Mouse (Mus musculus): ENCODE measurements around the gene F11. TPM values are rescaled to one million over a fixed set of nuclear protein-coding genes. Genes with fewer than 3 reads are reported as not detected.

The F11 gene
- polyA plus RNA-seq, 1 experiment from 2014 or later = not detected

- no peaks in the 10 kb centered on the region for H3K4me1 ChIP-seq
- H3K9me3 ChIP-seq = peaks cover 7% of the 10 kb centered on the region; the same call in 1 of the 2 replicates
- DNase-seq (ENCODE audit: extremely low spot score, low spot score) = no peak
- WGBS = 93% methylated on average over 4 of the region's 4 CpGs
- no peaks in the 10 kb centered on the region for H3K36me3 ChIP-seq (replicated peaks)
- H3K27ac ChIP-seq = no peak overlapping the region
- H3K27me3 ChIP-seq (ENCODE audit: poor library complexity, severe bottlenecking) = no peaks in the 10 kb centered on the region
- no peak overlapping the region for H3K4me3 ChIP-seq
Observed at GRCm38 (mm10) chr8:45267611-45268391, 6.0 kb upstream of the F11 start.

DNA sequence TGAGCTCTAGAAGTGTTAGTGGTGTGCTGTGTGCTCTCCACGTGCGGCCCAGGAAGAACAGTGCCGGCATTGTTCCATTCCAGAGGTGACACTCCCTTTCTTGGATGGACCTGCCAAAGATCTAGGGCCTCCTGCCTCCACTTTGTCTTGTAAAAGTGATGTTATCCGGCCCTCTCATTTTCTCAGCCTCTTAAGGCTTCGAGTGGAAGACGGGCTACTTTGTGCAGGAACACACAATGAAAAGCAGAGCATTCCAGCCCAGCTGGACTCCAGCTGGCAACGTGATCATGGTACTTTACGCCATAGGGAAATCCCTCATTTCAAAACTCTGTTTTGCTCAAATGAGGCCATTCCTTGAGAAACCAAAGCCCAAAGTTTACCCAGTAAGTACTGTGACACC is 5.2 kb upstream of the F11 start:
- H3K4me1 ChIP-seq = no peaks in the 10 kb centered on the region
- no peaks in the 10 kb centered on the region for H3K36me3 ChIP-seq (replicated peaks)
- H3K27me3 ChIP-seq (ENCODE audit: poor library complexity, severe bottlenecking) = no peaks in the 10 kb centered on the region
- peaks cover 7% of the 10 kb centered on the region; the same call in 1 of the 2 replicates for H3K9me3 ChIP-seq
- WGBS = 56% methylated on average over 8 of the region's 8 CpGs
- no peak overlapping the region for H3K4me3 ChIP-seq
- no peak overlapping the region for H3K27ac ChIP-seq
- DNase-seq (ENCODE audit: extremely low spot score, low spot score) = no peak

- Histone ChIP-seq H3K36me3 (replicated peaks) (no peaks in the 10 kb centered on the region), H3K9me3 (peaks cover 7% of the 10 kb centered on the region; the same call in 1 of the 2 replicates), H3K4me3 (no peak overlapping the region), H3K27me3 (ENCODE audit: poor library complexity, severe bottlenecking) (no peaks in the 10 kb centered on the region), H3K4me1 (no peaks in the 10 kb centered on the region), H3K27ac (no peak overlapping the region)
- no peak for DNase-seq (ENCODE audit: extremely low spot score, low spot score)
- 92% methylated on average over 4 of the region's 4 CpGs for WGBS
Observed at GRCm38 (mm10) chr8:45264918-45265317, 3.1 kb upstream of the F11 start.

GRCm38 (mm10) chr8:45262851-45263250 is 1.0 kb upstream of the F11 start:
- H3K36me3 ChIP-seq (replicated peaks) = no peaks in the 10 kb centered on the region
- no peaks in the 10 kb centered on the region for H3K27me3 ChIP-seq (ENCODE audit: poor library complexity, severe bottlenecking)
- 85% methylated on average over 3 of the region's 3 CpGs for WGBS
- H3K4me1 ChIP-seq = no peaks in the 10 kb centered on the region
- H3K27ac ChIP-seq = no peak overlapping the region
- peaks cover 7% of the 10 kb centered on the region; the same call in 1 of the 2 replicates for H3K9me3 ChIP-seq
- H3K4me3 ChIP-seq = no peak overlapping the region
- no peak for DNase-seq (ENCODE audit: extremely low spot score, low spot score)

GRCm38 (mm10) chr8:45258421-45258820 is 3.4 kb downstream of the F11 start:
- DNase-seq (ENCODE audit: extremely low spot score, low spot score) = no peak
- Histone ChIP-seq H3K36me3 (replicated peaks) (no peaks in the 10 kb centered on the region), H3K4me1 (no peaks in the 10 kb centered on the region), H3K27ac (no peak overlapping the region), H3K4me3 (no peak overlapping the region), H3K27me3 (ENCODE audit: poor library complexity, severe bottlenecking) (no peaks in the 10 kb centered on the region), H3K9me3 (no peaks in the 10 kb centered on the region)
- WGBS = 82% methylated on average over 8 of the region's 8 CpGs

DNA sequence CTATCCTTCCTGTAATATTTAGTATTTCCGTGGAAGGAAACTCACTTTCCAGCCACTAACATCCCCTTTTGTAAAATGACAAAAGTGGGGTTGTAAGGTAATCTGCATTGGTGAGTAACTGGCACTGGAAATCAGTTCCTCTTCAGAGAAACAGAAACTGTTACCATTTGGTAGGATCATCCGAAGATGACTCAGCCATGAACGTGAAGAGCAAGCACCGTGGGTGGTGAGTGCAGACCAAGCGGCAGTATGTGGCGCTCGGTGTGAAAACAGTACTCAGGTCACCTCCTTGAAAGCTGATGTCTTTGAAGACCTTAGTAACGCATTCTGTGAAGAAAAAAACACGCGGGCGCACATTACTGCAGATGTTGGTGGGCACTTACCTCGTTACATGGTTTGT is 6.8 kb downstream of the F11 start:
- Histone ChIP-seq H3K27ac (no peak overlapping the region), H3K4me3 (no peak overlapping the region), H3K9me3 (no peaks in the 10 kb centered on the region), H3K4me1 (no peaks in the 10 kb centered on the region), H3K27me3 (ENCODE audit: poor library complexity, severe bottlenecking) (no peaks in the 10 kb centered on the region), H3K36me3 (replicated peaks) (no peaks in the 10 kb centered on the region)
- 91% methylated on average over 12 of the region's 12 CpGs for WGBS
- no peak for DNase-seq (ENCODE audit: extremely low spot score, low spot score)

DNA sequence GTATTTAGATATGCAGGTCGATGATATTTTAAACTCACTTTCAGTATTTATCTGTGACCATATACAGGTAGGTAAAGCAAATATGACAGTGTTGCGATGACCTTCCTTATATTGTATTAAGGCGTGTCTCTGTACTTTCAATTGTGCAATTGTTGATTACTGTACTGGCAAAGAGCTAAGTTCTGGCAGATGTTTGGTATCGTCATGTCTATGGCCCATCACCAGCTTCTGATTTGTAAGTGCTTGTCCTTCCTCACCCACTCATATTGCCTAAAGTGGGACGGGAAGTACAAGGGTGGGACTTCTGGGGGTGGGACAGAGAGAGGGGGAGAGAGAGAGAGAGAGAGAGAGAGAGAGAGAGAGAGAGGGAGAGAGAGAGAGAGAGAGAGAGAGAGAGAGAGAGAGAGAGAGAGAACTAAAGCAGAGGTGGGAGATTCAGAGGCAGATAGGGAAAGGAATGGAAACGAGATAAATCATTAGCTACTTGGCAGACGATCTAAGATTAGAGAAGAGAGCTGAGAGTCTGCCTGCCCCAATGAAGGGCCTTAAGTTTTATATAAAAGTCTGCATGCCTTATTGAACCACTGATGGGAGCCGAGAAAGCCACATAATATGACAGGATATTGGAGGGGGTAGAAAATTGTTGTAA is 7.5 kb downstream of the F11 start:
- no peaks in the 10 kb centered on the region for H3K4me1 ChIP-seq
- DNase-seq (ENCODE audit: extremely low spot score, low spot score) = no peak
- no peaks in the 10 kb centered on the region for H3K36me3 ChIP-seq (replicated peaks)
- no peaks in the 10 kb centered on the region for H3K27me3 ChIP-seq (ENCODE audit: poor library complexity, severe bottlenecking)
- H3K9me3 ChIP-seq = no peaks in the 10 kb centered on the region
- 88% methylated on average over 8 of the region's 8 CpGs for WGBS
- no peak overlapping the region for H3K4me3 ChIP-seq
- no peak overlapping the region for H3K27ac ChIP-seq

- H3K27ac ChIP-seq = no peak overlapping the region
- H3K27me3 ChIP-seq (ENCODE audit: poor library complexity, severe bottlenecking) = no peaks in the 10 kb centered on the region
- H3K36me3 ChIP-seq (replicated peaks) = no peaks in the 10 kb centered on the region
- H3K4me1 ChIP-seq = no peaks in the 10 kb centered on the region
- 96% methylated on average over 1 of the region's 1 CpGs for WGBS
- DNase-seq (ENCODE audit: extremely low spot score, low spot score) = no peak
- no peak overlapping the region for H3K4me3 ChIP-seq
- no peaks in the 10 kb centered on the region for H3K9me3 ChIP-seq
Observed at GRCm38 (mm10) chr8:45253586-45253985, 8.2 kb downstream of the F11 start.

DNA sequence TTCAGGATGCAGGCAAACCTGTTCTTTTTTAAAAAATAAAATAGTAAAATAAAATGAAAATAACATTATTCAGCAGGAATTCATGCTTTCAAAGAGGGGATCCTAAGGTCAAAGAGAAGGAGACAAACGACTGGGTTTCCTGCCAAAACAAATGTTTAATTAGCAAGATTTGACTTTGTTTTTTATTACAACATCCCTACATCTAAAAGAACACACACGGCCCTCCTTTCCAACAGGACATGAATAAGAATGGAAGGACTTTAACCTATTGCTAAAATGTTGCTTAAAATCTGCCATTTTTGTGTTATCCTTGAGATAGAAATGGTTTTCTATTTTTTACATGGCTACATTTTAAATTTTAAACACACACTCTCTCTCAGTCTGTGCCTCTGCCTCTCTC is 8.7 kb downstream of the F11 start:
- no peaks in the 10 kb centered on the region for H3K27me3 ChIP-seq (ENCODE audit: poor library complexity, severe bottlenecking)
- H3K4me1 ChIP-seq = no peaks in the 10 kb centered on the region
- DNase-seq (ENCODE audit: extremely low spot score, low spot score) = no peak
- no peak overlapping the region for H3K4me3 ChIP-seq
- H3K36me3 ChIP-seq (replicated peaks) = no peaks in the 10 kb centered on the region
- H3K9me3 ChIP-seq = no peaks in the 10 kb centered on the region
- WGBS = 65% methylated on average over 2 of the region's 2 CpGs
- H3K27ac ChIP-seq = no peak overlapping the region

DNA sequence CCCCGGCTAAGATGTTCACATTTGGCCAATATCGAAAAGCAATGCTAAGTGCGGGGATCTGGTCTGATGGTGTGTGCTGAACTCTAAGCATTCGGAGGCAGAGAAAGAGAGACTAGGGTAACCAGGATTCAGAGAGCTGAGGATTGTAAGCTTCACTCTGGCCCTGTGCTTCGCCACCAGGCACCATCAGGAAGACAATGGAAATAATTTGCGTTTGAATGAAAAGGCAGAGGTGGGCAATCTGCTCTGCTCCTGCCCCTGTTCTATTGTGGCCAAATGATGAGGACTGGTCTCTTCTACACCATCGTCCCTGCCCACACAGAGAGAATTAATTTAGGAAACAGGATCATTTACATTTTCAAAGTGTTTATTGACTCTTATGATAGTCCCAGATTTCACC is 15.5 kb downstream of the F11 start:
- H3K27me3 ChIP-seq (ENCODE audit: poor library complexity, severe bottlenecking) = no peaks in the 10 kb centered on the region
- WGBS = 38% methylated on average over 7 of the region's 7 CpGs
- peaks cover 7% of the 10 kb centered on the region; the same call in 1 of the 2 replicates for H3K4me1 ChIP-seq
- H3K9me3 ChIP-seq = no peaks in the 10 kb centered on the region
- DNase-seq (ENCODE audit: extremely low spot score, low spot score) = no peak
- H3K27ac ChIP-seq = no peak overlapping the region
- no peak overlapping the region for H3K4me3 ChIP-seq
- no peaks in the 10 kb centered on the region for H3K36me3 ChIP-seq (replicated peaks)

DNA sequence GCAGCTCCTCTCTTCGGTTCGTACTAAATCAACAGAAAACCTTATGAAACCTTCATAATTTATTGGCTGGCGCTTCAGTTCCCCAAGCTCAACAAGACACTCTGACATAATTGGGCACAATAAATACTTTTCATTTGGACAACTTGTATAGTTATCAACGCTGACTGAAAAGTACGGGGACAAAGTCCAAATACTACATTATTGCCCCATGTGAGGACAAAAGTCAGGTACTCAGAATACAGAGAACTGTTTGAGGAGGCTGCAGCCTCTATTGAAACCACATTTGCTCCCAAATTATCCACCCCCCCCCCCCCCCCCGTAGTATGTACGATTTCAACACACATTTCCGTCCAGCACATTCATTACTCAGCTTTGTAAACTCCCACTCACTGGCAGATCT is 22.5 kb downstream of the F11 start:
- 94% methylated on average over 8 of the region's 8 CpGs for WGBS
- no peak for DNase-seq (ENCODE audit: extremely low spot score, low spot score)
- Histone ChIP-seq H3K9me3 (no peaks in the 10 kb centered on the region), H3K27me3 (ENCODE audit: poor library complexity, severe bottlenecking) (no peaks in the 10 kb centered on the region), H3K27ac (no peak overlapping the region), H3K36me3 (replicated peaks) (no peaks in the 10 kb centered on the region), H3K4me1 (peaks cover 6% of the 10 kb centered on the region), H3K4me3 (no peak overlapping the region)

DNA sequence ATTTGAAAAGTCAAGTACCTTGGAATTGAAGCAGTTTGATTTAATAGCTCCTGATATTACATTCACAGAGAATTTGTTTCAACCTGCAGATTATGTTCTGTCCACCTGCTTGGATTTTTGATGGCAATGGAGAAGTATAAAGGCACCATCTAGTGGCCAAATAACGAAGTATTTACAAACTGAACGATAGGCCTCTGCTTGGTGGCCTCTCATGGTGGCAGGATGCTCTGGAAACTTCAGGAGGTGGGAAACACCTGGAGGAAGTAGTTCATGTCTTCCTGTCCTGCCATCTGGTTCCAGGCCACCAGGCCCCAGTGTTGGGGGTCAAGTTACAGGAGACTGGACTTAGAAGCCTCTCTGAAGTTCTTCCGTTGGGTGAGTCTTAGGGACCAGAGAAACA is 23.5 kb downstream of the F11 start:
- no peak overlapping the region for H3K27ac ChIP-seq
- WGBS = 32% methylated on average over 3 of the region's 3 CpGs
- no peaks in the 10 kb centered on the region for H3K36me3 ChIP-seq (replicated peaks)
- peaks cover 6% of the 10 kb centered on the region for H3K4me1 ChIP-seq
- H3K4me3 ChIP-seq = no peak overlapping the region
- no peaks in the 10 kb centered on the region for H3K9me3 ChIP-seq
- no peak for DNase-seq (ENCODE audit: extremely low spot score, low spot score)
- H3K27me3 ChIP-seq (ENCODE audit: poor library complexity, severe bottlenecking) = no peaks in the 10 kb centered on the region

DNA sequence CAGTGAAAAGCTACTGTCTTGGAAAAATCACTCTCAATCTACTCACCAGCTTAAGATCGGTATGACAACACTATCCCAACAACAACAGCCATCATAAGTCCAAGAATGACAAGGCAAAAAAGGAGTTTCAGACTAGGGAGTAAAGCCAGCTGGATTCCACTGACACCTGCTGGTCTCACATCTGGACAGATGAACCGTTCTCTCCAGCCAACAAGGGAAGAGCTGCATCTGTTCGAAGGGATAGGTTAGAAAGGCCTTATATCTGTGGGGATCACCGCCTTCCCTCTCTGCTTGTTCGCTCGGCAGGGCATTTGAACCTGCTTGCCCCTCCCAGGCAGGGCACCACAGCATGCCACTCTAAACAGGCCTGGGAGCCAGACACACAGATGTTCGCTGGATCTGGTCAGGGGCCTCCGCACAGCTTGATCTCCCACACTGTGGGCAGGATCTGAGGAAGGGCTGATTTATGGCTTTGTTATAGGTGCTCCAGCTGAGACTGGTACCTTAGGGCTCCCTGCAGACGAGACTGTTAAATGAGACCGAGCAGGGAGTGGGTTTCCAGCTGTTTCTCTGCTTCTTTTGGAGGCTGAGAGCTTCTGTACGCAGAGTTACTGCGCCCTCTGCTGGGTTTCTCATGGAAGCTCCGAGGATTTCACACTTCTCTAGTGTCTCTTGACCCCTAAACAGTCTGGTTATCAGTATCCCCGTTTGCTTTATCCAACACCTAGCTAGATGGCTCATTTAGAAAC is 25.5 kb downstream of the F11 start:
- WGBS = 25% methylated on average over 14 of the region's 14 CpGs
- Histone ChIP-seq H3K9me3 (no peaks in the 10 kb centered on the region), H3K4me3 (peak overlapping the region; percentile 31; the same call in 1 of the 2 replicates), H3K36me3 (replicated peaks) (no peaks in the 10 kb centered on the region), H3K4me1 (peaks cover 6% of the 10 kb centered on the region), H3K27me3 (ENCODE audit: poor library complexity, severe bottlenecking) (no peaks in the 10 kb centered on the region), H3K27ac (no peak overlapping the region)
- peak; percentile 46 for DNase-seq (ENCODE audit: extremely low spot score, low spot score)

Measured in forebrain, embryonic 10.5 days (tissue).